Mouse (Mus musculus): ENCODE results near the gene Gm20388.

DNA sequence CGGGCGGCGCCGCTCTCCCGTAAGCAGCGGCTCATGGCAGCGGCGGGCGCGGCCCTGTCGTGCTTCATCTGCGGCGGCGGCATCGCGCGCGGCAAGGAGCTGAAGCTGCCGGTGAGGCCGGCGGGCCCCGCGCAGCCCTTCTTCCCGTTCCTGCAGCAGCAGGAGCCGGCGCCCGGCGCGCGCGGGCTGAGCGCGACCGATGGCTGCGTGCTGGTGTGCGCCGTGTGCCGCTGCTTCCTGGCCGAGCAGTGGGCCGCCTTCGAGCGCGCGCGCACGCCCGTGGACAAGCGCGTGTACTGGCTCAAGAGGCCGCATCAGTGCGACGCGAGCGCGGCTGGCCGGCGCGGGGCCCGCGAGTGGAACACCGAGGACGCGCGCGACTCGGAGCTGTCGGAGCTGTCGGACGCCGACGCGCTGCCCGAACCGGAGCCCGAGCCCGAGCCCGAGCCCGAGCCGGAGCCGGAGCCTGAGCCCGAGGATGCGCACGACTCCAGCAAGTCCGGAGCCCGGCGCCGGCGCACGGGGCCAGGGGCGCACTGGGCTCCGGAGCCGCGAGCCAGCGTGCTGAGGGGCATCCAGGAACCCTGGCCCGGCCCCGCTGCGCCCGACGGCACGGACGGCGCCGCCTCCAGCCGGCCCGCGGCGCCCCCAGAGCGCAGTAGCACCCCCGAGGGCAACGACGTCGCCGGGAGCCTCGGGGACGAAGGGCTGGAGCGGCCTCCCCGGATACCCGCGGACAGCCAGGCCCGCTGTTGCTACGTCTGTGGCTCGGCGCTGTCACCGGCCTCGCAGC is 318.3 kb downstream of the Gm20388 start:
- no peak for TF ChIP-seq CTCF (IDR thresholded peaks at IDR 0.05; ENCODE audit: borderline replicate concordance, insufficient read depth, low read depth, low read length)
- no peak for TF ChIP-seq POLR2A (IDR thresholded peaks at IDR 0.05; ENCODE audit: borderline replicate concordance, insufficient read depth, low read length)
